Mouse (Mus musculus) forebrain, embryonic 10.5 days (tissue): Measurements from ENCODE around the gene 1810037I17Rik. TPM values are rescaled to one million over a fixed set of nuclear protein-coding genes. Genes with fewer than 3 reads are reported as not detected.
A peak's percentile ranks its signal among the peaks of the same experiment; 100 is the strongest.

Experiments used
- DNase-seq: peaks from one replicate; pipeline ENCODE4 v3.0.0-alpha.2; 2017; ENCODE audit warnings: low spot score; ENCODE audit errors: extremely low spot score
- H3K27ac ChIP-seq: fragments of 300-500 bp; sonication (generic); 2 replicates; pipeline ENCODE4 v1.5.1; 2016; ENCODE audit warnings: mild to moderate bottlenecking
- H3K27me3 ChIP-seq: fragments of 300-500 bp; sonication (generic); 2 replicates; pipeline ENCODE4 v1.6.1; 2016; ENCODE audit warnings: mild to moderate bottlenecking; ENCODE audit not compliant: poor library complexity, severe bottlenecking
- H3K36me3 ChIP-seq: fragments of 300-500 bp; sonication (generic); replicated peaks from 2 replicates; pipeline ENCODE4 v1.6.1; 2016; ENCODE audit warnings: mild to moderate bottlenecking, moderate library complexity
- H3K4me1 ChIP-seq: fragments of 300-500 bp; sonication (generic); 2 replicates; pipeline ENCODE4 v1.6.1; 2016
- H3K4me3 ChIP-seq: fragments of 300-500 bp; sonication (generic); 2 replicates; pipeline ENCODE4 v1.5.1; 2016; ENCODE audit warnings: mild to moderate bottlenecking, moderate library complexity
- H3K9me3 ChIP-seq: fragments of 300-500 bp; sonication (generic); 2 replicates; pipeline ENCODE4 v1.6.1; 2016; ENCODE audit warnings: mild to moderate bottlenecking, moderate library complexity
- WGBS: fragments of 180-500 bp; shearing (Covaris S2); methylation state at CpG from one replicate; pipeline ENCODE4 v1.1.7; 2016; 5-methylcytosine and 5-hydroxymethylcytosine counted together
- polyA plus RNA-seq: library from polyadenylated mRNA; unstranded; fragments of >200 nt; fragmentation: Nextera tagmentation; extraction: Ambion mirVana; gene quantifications from 2 replicates; pipeline ENCODE4 v1.2.1, GENCODE M21; 2016

The 1810037I17Rik gene
- polyA plus RNA-seq, 1 experiment from 2014 or later: 77.6 TPM

GRCm38 (mm10) chr3:122964301-122964700 lies 40.3 kb downstream of the 1810037I17Rik start:
- no peak overlapping the region for H3K4me3 ChIP-seq
- no peak for DNase-seq
- no peaks in the 10 kb centered on the region for H3K4me1 ChIP-seq
- peaks cover 26% of the 10 kb centered on the region for H3K36me3 ChIP-seq
- no peaks in the 10 kb centered on the region for H3K27me3 ChIP-seq
- no peaks in the 10 kb centered on the region for H3K9me3 ChIP-seq
- WGBS: 94% methylated on average over 5 of the region's 5 CpGs
- H3K27ac ChIP-seq: no peak overlapping the region

GRCm38 (mm10) chr3:122968391-122968790 lies 44.4 kb downstream of the 1810037I17Rik start:
- Histone ChIP-seq H3K27me3 (no peaks in the 10 kb centered on the region), H3K36me3 (peaks cover 11% of the 10 kb centered on the region), H3K4me3 (no peak overlapping the region), H3K27ac (no peak overlapping the region), H3K9me3 (no peaks in the 10 kb centered on the region), H3K4me1 (peaks cover 15% of the 10 kb centered on the region; the same call in 1 of the 2 replicates)
- 94% methylated on average over 9 of the region's 9 CpGs for WGBS
- DNase-seq: no peak

- WGBS: 56% methylated on average over 3 of the region's 3 CpGs
- no peak overlapping the region for H3K4me3 ChIP-seq
- DNase-seq: no peak
- peaks cover 32% of the 10 kb centered on the region for H3K4me1 ChIP-seq
- no peaks in the 10 kb centered on the region for H3K27me3 ChIP-seq
- no peaks in the 10 kb centered on the region for H3K9me3 ChIP-seq
- H3K36me3 ChIP-seq: peaks cover 8% of the 10 kb centered on the region
- H3K27ac ChIP-seq: no peak overlapping the region
Observed at GRCm38 (mm10) chr3:122972126-122972822, 48.3 kb downstream of the 1810037I17Rik start.

GRCm38 (mm10) chr3:122974833-122975232 lies 50.8 kb downstream of the 1810037I17Rik start:
- 72% methylated on average over 3 of the region's 3 CpGs for WGBS
- H3K36me3 ChIP-seq: peaks cover 8% of the 10 kb centered on the region; the same call in 1 of the 2 replicates
- no peak overlapping the region for H3K4me3 ChIP-seq
- H3K27me3 ChIP-seq: no peaks in the 10 kb centered on the region
- DNase-seq: no peak
- no peaks in the 10 kb centered on the region for H3K9me3 ChIP-seq
- H3K4me1 ChIP-seq: peaks cover 32% of the 10 kb centered on the region
- no peak overlapping the region; the same call in 1 of the 2 replicates for H3K27ac ChIP-seq

- H3K4me3 ChIP-seq: no peak overlapping the region
- no peak for DNase-seq
- no peaks in the 10 kb centered on the region for H3K27me3 ChIP-seq
- H3K4me1 ChIP-seq: peaks cover 32% of the 10 kb centered on the region
- peak overlapping the region; percentile 21; the same call in 1 of the 2 replicates for H3K27ac ChIP-seq
- 89% methylated on average over 4 of the region's 4 CpGs for WGBS
- H3K36me3 ChIP-seq: peaks cover 8% of the 10 kb centered on the region; the same call in 1 of the 2 replicates
- H3K9me3 ChIP-seq: no peaks in the 10 kb centered on the region
Observed at GRCm38 (mm10) chr3:122975363-122975762, 51.4 kb downstream of the 1810037I17Rik start.

Other genes with a start within 250 kb of the 1810037I17Rik start
- 3.0 and 3.7 TPM in 2 replicates for gene Pde5a, start 195.3 kb upstream of the 1810037I17Rik start, polyA plus RNA-seq
- not detected in 2 replicates for gene Fabp2, start 29.1 kb upstream of the 1810037I17Rik start, polyA plus RNA-seq
- not detected in 2 replicates for gene Gm10959, start 4.8 kb upstream of the 1810037I17Rik start, polyA plus RNA-seq
- gene Usp53, start 60.3 kb downstream of the 1810037I17Rik start, polyA plus RNA-seq: 6.6 and 8.1 TPM in 2 replicates
- gene Myoz2, start 110.8 kb downstream of the 1810037I17Rik start, polyA plus RNA-seq: not detected in 2 replicates